12 mouse cellular contexts compared by ENCODE assay signal in the genomic region with DNA sequence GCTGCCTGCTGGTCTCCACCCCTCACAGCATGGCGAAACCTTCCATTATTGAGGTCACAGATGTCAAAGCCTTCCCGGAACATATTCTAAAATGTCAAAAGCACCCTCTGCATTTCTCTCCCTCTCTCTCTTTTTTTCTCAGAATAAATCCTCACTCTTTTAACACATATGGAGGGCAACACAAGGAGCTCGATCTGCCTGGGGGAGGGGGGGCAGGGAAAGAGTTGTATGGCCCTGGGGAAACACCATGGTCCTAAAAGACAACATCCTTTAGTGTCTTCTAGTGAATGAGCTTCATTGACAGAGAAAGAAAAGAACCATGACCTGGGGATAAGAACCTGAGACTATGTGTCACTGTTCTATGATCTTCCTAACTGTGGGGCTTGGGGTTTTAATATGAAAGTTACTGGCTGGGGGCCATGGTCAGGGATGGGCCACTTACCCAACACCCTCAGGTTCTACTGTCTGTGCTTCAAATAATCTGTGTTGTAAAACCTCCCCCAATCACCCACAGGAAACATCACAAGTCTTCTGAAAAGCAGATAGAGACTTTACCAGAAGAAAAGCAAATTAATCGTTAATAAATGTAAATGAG.
DNase-seq lines count a peak whose midpoint lies in the region; ATAC-seq lines count a peak whose summit lies in the region.
"Had no signal": no experiment of that assay in that cellular context is flagged by ENCODE, and none has a peak within 500 bp of the region (broad histone marks: within the 10 kb centered on the region; RNA-seq: fewer than 3 reads in every experiment).

No protein-coding gene starts in this region.

- peak overlapping the region; percentile 2; the same call in 1 of the 2 replicates for H3K27ac ChIP-seq in lung, embryonic 15.5 days
- peak overlapping the region; percentile 88 for H3K27ac ChIP-seq in forebrain, embryonic 16.5 days (ENCODE audit: low read length)
- peak overlapping the region; percentile 36 for H3K27ac ChIP-seq in hindbrain, embryonic 16.5 days (ENCODE audit: low read depth, low read length)

- intact Hi-C loops in heart, postnatal 14 days (cut with DNase I), result no loop called here

- H3K36me3 ChIP-seq in lung, embryonic 15.5 days, result no peaks in the 10 kb centered on the region
- no peaks in the 10 kb centered on the region for H3K36me3 ChIP-seq in forebrain, embryonic 16.5 days (ENCODE audit: control insufficient read depth, insufficient read depth)
- H3K36me3 ChIP-seq in hindbrain, embryonic 16.5 days (ENCODE audit: control insufficient read depth, insufficient read depth, low read length), result no peaks in the 10 kb centered on the region
- H3K36me3 ChIP-seq: embryonic facial prominence, embryonic 13.5 days; G1E had no signal

- no peaks in the 10 kb centered on the region for H3K9me3 ChIP-seq in lung, embryonic 15.5 days
- H3K9me3 ChIP-seq in forebrain, embryonic 16.5 days (ENCODE audit: control insufficient read depth, low read length), result no peaks in the 10 kb centered on the region
- H3K9me3 ChIP-seq in hindbrain, embryonic 16.5 days (ENCODE audit: control insufficient read depth, low read length), result no peaks in the 10 kb centered on the region; the same call in 1 of the 2 replicates
- H3K9me3 ChIP-seq: embryonic facial prominence, embryonic 13.5 days had no signal

- no peak overlapping the region for H3K4me2 ChIP-seq in lung, embryonic 15.5 days
- H3K4me2 ChIP-seq in forebrain, embryonic 16.5 days (ENCODE audit: low read length), result no peak overlapping the region
- no peak overlapping the region for H3K4me2 ChIP-seq in hindbrain, embryonic 16.5 days (ENCODE audit: low read length)
- H3K4me2 ChIP-seq: embryonic facial prominence, embryonic 13.5 days had no signal

- H3K9ac ChIP-seq in lung, embryonic 15.5 days, result no peak overlapping the region
- H3K9ac ChIP-seq in forebrain, embryonic 16.5 days (replicated peaks; ENCODE audit: low read depth, low read length), result no peak overlapping the region
- no peak overlapping the region for H3K9ac ChIP-seq in hindbrain, embryonic 16.5 days (ENCODE audit: low read depth, low read length)
- H3K9ac ChIP-seq: embryonic facial prominence, embryonic 13.5 days; liver, postnatal 0 days had no signal

- no peaks in the 10 kb centered on the region for H3K27me3 ChIP-seq in lung, embryonic 15.5 days
- no peaks in the 10 kb centered on the region for H3K27me3 ChIP-seq in forebrain, embryonic 16.5 days (replicated peaks; ENCODE audit: control insufficient read depth, insufficient read depth, low read length)
- no peaks in the 10 kb centered on the region for H3K27me3 ChIP-seq in hindbrain, embryonic 16.5 days (replicated peaks; ENCODE audit: control insufficient read depth, insufficient read depth, low read length)
- H3K27me3 ChIP-seq: embryonic facial prominence, embryonic 13.5 days had no signal

- WGBS in lung, embryonic 15.5 days, result 40% methylated on average over 4 of the region's 4 CpGs
- WGBS in forebrain, embryonic 16.5 days, result 42% methylated on average over 4 of the region's 4 CpGs
- 39% methylated on average over 4 of the region's 4 CpGs for WGBS in hindbrain, embryonic 16.5 days

- no peak overlapping the region for H3K4me3 ChIP-seq in lung, embryonic 15.5 days
- no peak overlapping the region for H3K4me3 ChIP-seq in forebrain, embryonic 16.5 days (replicated peaks; ENCODE audit: low read length)
- no peak overlapping the region for H3K4me3 ChIP-seq in hindbrain, embryonic 16.5 days (ENCODE audit: low read length)
- H3K4me3 ChIP-seq: embryonic facial prominence, embryonic 13.5 days had no signal

- no peak for ATAC-seq in lung, embryonic 15.5 days (ENCODE audit: borderline replicate concordance, extremely low read depth, low FRiP score, low TSS enrichment)
- ATAC-seq in forebrain, embryonic 16.5 days, result peak; percentile 51
- ATAC-seq in hindbrain, embryonic 16.5 days, result no peak
- ATAC-seq: liver, postnatal 0 days; midbrain, embryonic 16.5 days had no signal

- H3K4me1 ChIP-seq in lung, embryonic 15.5 days, result peaks cover 9% of the 10 kb centered on the region
- H3K4me1 ChIP-seq in forebrain, embryonic 16.5 days (replicated peaks; ENCODE audit: control insufficient read depth, insufficient read depth, low read length), result peaks cover 14% of the 10 kb centered on the region
- H3K4me1 ChIP-seq in hindbrain, embryonic 16.5 days (ENCODE audit: control insufficient read depth, insufficient read depth, low read depth, low read length), result peaks cover 8% of the 10 kb centered on the region; the same call in 1 of the 2 replicates

- DNase-seq in heart, adult 11 months, result peak; percentile 34
- DNase-seq in heart, postnatal 14 days, result no peak
- DNase-seq in lung, postnatal 4 days, result no peak
- no peak for DNase-seq in kidney, postnatal 4 days
- DNase-seq: liver, postnatal 0 days; thymus, adult 2 months had no signal

Comparison
In these comparisons a context has a peak if more than half of its experiments do, and no peak if none do; other contexts are left out.
1. H3K27ac ChIP-seq: peak in every context shown above with its lines; median percentile 88 in forebrain, embryonic 16.5 days; 36 in hindbrain, embryonic 16.5 days; 2 in lung, embryonic 15.5 days.